Mouse (Mus musculus): ENCODE results near the gene Agk.
A peak's percentile ranks its signal among the peaks of the same experiment; 100 is the strongest.

Gene Agk

DNA sequence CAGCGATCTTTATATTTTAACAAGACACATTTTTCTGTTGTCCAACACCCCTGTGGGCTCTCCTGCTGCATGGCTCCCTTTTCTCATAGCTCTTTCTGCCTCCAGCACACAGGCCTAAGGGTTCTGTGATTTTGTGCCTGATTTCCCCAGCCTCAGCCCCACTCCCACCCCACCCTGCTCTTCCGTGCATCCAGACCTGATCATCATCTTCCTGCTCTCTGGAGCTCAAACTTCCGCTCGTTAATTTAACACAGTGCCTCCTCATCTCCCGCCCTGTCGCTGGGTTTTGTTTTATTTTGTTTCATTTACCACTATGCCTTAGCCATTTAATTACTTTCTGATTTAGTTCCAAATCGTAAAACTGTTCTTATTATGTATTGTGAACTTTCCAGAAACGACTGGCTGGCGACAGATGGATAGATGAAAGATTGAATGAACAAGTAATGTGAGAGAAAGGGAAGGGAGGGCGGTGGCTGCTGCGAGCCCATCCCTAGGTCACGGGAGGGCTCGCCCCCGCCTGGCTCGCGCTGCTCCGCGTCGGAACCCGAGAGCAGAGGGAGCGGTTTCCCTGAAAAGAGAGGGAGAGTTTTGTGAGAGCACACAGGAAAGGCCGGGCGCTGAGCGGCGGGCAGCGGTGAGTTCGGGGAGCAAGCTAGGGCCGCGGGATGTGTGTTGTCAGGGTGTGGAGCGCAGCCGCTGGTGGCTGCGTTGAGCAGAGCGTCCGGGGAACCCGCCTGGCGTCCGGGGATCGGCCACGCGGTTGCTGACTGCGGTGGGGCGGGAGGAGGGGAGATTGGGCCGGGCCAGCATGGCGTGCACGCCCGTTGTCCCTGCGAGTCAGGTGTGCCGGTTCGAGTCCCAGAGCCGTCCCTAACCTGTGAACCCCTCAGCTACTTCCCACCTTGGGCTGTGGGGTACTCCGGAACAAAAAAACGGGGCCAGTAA, at the start of gene Agk:
Gene Agk (plus strand): TSS at position 276 of the 945 bp plus-strand sequence.
- peak; percentile 74 for DNase-seq

- DNase-seq: no peak
Observed at GRCm38 (mm10) chr6:40300707-40301106, 24.3 kb upstream of the Agk start.

GRCm38 (mm10) chr6:40303379-40303778, 21.6 kb upstream of the Agk start:
- DNase-seq: no peak

DNA sequence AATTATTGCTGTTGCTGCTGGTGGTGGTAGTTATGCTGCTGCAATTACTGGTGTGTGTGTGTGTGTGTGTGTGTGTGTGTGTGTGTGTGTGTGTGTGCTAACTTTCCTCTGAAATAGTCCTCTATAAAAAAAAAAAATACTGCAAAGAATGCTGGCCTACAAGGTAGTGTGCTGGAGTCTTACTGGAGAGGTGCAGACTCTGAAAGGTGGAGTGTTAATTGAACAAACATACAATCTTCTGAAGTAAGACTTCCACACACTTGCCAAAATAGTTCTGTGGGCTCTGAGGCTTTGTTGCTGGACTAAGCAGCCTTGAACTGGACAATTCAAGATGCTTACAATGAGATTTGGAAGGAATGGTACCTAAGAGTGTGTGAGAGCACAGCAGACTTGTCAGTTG, 20.0 kb upstream of the Agk start:
- no peak for DNase-seq

GRCm38 (mm10) chr6:40326341-40326740, 1.4 kb downstream of the Agk start:
- DNase-seq: no peak

DNA sequence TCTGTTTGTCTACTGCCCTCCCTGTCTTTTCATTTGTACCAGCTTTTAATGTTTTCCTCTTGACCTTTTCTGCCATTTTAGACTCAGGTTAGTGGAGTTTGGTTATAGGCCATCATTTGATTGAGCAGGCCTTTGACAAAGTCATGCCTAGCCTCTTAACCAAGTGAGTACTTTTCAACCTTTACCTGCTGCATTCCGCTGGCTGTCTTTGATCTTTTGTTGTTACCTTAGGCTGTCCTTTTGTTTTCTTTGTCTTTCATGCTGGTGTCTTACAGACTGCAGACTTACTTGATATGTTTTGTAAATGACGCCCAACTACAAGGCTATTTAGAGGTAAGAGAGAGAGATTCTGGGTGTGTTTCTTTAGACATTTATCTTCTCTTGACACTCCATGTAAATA, 8.5 kb downstream of the Agk start:
- DNase-seq: no peak

DNA sequence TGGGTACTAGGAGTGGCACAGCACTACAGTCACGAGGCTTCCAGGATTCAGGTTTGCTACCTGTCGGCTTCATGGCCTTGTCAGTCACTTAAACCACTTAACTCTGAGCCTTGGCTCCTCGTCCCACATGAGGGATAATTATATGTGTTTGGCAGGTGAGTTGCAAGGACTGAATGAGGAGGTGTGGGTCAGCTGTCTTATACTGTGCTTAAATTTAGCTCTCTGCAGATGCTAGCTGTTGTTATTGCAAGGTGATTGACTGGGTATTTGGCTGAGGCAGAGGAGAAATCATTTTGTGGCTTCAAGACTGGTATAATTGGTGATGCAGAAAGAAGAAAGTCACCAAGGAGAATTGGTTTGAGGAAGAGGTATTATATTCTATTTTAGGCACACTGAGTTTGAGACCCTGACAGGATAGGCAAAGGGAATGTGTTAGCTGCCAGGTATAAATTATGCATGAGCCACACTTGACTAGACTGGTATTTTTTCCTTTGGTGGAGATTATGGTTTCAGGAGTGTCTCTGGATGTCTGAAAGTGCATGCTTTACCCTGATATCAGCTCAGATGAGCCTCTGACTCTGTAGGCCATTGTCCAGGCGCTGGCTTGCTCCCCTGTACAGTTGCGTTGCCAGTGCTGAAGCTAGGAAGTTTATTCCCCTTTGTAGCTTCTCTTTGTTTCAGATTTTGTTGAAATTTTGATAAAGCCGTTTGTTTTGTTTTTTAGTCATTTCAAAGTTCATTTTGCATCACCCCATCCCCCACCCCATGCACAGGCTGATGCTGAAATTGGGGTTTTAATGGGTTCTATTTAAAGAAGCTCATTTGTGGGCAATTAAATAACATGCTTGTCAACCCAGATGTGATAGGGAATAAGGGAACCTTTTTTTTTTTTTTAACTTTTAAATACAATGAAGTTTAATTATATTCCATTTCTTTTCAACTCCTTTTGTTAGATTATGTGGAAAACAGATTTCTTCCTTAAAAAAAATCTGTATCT, 12.1 kb downstream of the Agk start:
- no peak for DNase-seq

DNA sequence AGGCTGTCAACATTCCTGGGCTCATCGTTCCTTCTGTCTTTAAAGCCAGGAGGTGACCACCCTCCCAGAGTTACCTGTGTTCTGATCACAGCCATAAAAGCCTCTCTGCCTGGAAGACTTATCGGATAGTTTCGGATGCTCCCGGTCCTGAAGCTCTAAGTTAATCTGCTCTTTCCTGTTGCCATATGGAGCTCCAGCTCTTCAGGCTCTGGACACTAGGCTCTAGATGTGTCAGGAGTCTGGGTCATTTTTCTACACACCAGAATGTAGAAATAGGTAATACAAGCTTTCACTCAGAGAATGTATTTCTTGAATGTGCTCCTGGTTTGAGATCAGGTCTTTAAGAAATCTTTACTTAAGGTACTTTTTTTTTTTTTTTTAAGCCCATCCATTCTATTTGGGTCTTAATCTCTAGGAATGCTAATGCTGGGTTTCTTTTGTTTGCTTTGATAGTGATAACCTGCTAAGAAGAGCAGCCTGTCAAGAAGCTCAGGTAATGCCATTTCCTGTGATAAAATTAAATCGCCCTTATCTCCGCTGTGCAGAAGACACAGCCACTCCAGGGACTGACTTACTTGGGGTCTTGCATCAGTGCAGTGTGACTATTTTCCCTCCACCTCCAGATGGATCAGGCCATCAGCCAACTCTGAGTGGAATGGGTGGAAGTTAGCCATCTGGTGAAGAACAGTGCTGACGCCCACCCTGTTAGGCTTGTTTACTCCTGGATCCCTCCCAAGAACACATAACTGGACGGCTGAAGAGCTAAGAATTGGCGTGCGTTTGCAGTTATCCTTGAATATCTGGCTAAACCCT, 22.2 kb downstream of the Agk start:
- DNase-seq: peak; percentile 3

GRCm38 (mm10) chr6:40347772-40348111, 22.8 kb downstream of the Agk start:
- no peak for DNase-seq

DNA sequence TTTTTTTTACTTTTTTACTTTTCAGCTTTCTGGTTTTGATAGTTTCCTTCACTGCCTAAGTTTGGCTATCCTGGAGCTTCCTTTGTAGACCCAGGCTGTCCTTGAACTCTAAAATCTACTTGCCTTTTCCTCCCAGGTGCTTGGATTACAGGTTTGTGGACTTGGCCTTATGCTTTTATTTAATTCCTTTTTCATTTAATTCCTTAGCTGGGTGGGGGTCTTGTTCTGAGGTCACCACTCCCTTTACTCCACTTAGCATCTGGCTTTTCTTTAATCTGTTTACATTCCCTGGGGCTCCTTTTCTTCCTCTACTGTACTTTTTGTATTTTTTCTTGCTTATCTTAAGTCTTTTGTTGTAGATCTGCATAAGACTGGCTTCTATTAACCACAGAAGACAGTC, 25.1 kb downstream of the Agk start:
- DNase-seq: no peak

- DNase-seq: no peak
Observed at GRCm38 (mm10) chr6:40350856-40351255, 25.9 kb downstream of the Agk start.

GRCm38 (mm10) chr6:40353360-40353759, 28.4 kb downstream of the Agk start:
- no peak for DNase-seq

GRCm38 (mm10) chr6:40371031-40371430, 46.1 kb downstream of the Agk start:
- DNase-seq: no peak

DNA sequence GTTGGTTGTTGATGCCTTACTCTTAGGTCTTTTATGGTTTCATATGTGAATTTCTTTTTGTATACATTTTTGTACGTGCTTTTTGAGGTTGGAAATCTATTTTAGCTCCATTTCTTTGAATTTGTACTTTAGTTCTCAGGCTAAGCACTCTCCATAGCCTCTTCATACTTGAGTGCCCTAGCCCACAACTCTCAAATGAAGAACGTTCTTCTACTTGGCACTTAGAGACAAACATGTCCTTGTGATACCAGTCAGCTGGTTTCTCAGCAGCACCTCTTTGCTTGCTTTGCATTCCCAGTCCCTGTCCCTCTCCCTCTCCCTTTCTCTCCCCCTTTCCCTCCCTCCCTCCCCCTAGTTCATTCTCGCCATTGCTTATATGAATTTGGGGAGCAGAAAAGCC, 55.2 kb downstream of the Agk start:
- no peak for DNase-seq

DNA sequence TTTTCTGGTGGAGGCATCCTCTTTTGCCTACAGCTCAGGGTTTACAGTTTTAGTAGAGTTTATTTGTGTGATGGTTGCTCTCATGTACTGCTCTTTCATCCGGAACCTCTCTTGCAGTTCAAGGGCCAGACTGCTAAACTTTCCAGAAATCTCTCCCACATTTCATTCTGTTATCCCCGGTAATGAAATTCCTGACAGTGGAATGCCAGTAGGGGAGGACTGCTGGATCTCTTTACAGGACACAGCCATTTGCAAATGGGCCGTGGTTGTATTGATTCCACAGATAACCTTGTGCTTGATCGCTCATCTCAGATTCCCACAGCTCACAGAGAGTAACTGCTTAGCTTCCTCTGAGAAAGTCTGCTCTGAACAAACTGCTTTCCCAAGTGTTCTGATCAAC, 56.9 kb downstream of the Agk start:
- no peak for DNase-seq

DNA sequence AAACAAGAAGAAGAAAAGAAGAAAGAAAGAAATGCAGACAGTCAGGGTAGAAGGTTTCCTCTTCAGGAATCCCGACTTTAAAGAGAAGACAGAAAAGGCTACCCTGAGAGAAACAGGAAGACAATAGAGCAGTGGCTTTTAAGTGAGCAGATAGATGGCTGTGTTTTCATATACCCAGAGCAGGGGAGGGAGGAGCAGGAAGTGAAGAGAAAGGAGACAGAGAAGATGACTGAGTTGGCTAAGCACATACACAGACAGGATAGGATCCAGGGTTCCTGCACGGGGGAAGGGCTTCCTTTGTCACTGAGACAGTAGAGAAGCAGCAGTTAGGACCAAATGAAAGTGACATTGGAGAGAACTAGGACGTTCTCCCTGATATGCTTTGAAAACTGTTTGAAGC, 60.7 kb downstream of the Agk start:
- DNase-seq: no peak

- peak; percentile 21 for DNase-seq
Observed at GRCm38 (mm10) chr6:40388660-40389059, 63.7 kb downstream of the Agk start.

- DNase-seq: no peak
Observed at GRCm38 (mm10) chr6:40390975-40391374, 66.0 kb downstream of the Agk start.

DNA sequence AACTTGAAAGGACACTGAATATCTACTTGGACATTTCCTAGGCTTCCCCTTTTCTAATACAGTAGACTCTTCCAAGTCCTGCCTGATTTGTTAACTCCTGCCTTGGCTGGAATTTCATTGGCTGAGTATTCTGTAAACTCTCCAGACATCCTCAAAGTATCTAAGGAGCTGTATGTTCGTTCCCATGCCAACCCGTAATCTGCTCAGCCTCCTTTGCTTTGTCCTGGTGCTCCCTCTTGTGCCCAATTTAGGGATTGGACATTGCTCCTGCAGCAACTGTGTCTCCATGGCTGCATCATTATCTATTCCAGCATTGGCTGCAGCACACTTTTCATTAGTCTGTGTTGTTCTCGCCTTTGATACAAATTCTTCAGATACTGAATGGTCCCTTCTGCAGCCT, 68.2 kb downstream of the Agk start:
- DNase-seq: peak; percentile 39

GRCm38 (mm10) chr6:40402031-40402430, 77.1 kb downstream of the Agk start:
- DNase-seq: no peak

- DNase-seq: no peak
Observed at GRCm38 (mm10) chr6:40403640-40404285, 78.8 kb downstream of the Agk start.

GRCm38 (mm10) chr6:40411085-40411484, 86.1 kb downstream of the Agk start:
- no peak for DNase-seq

All from liver (tissue).